Mouse (Mus musculus): Measurements from ENCODE around the gene Zfp934.
"Not testable (repeated sequence)": the region's sequence is repeated elsewhere in the genome, so short reads cannot be mapped to it uniquely, and the experiment has no call there.

DNA sequence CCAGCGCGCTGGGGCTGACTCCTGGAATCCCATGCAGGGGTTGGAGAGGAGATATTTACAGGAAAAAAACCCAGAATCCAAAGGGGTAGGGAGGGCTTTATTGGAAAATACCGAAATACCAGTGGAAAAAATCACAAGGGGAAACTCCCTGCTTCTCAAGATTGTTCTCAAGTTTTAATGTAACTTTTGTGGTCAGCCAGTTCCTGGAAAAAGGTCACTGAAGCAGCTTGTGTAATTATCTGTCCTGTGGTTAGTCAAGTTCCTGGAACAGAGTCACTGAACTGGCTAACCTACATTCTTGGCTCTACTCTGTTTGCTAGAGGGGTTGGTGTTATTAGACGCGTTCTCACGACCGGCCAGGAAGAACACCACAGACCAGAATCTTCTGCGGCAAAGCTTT lies 98.3 kb downstream of the Zfp934 start:
- TF ChIP-seq CTCF (IDR thresholded peaks at IDR 0.05; ENCODE audit: insufficient read depth, low read length); POLR2A (IDR thresholded peaks at IDR 0.05; ENCODE audit: borderline replicate concordance, extremely low read depth, low read depth, low read length): not testable (repeated sequence)

All from lung, adult 2 months (tissue).